Mouse (Mus musculus): ENCODE results near the gene Sel1l3.

GRCm38 (mm10) chr5:53172256-53172636 lies 41.5 kb downstream of the Sel1l3 start:
- TF ChIP-seq POLR2A (IDR thresholded peaks at IDR 0.05; ENCODE audit: insufficient read length, low read depth) (no peak), TCF12 (IDR thresholded peaks at IDR 0.05; ENCODE audit: insufficient read depth, poor library complexity, severe bottlenecking) (no peak), USF1 (IDR thresholded peaks at IDR 0.05; ENCODE audit: low read depth) (no peak), E2F4 (IDR thresholded peaks at IDR 0.05; ENCODE audit: insufficient read depth) (no peak), TCF3 (IDR thresholded peaks at IDR 0.05; ENCODE audit: insufficient read length, low read depth) (no peak), MAX (IDR thresholded peaks at IDR 0.05; ENCODE audit: low read depth) (no peak)

All from myocyte (in vitro differentiated cells).